Mouse (Mus musculus): ENCODE results near the gene Cd300a.

DNA sequence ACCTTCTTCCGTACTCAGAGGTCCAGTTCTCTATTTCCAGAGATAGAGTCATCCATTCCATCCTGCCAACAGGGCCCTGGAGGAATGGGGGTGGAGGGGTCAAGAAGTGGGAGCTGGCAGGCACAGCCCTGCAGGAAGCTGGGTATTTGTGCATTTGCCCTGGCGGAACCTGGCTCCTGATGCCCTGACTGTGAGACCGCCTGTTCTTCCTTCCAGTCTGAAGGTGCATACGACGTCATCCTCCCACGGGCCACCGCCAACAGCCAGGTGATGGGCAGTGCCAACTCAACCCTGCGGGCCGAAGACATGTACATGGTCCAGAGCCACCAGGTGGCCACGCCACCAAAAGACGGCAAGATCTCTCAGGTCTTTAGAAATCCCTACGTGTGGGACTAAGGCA is 21.6 kb upstream of the Cd300a start:
- TF ChIP-seq CTCF (IDR thresholded peaks at IDR 0.05; ENCODE audit: borderline replicate concordance, control insufficient read depth, extremely low read depth, insufficient read depth, low read length, poor library complexity) (no peak), POLR2A (IDR thresholded peaks at IDR 0.05; ENCODE audit: control insufficient read depth, extremely low read depth, insufficient read depth, low read length, poor library complexity) (no peak)

Data from thymus, adult 2 months (tissue).